Mouse (Mus musculus) gastrocnemius, postnatal 14 days (tissue): ENCODE measurements around the gene Gm11549. TPM values are rescaled to one million over a fixed set of nuclear protein-coding genes. Genes with fewer than 3 reads are reported as not detected.

Experiments used
- DNase-seq: peaks from one replicate; pipeline ENCODE4 v3.0.0; 2021; ENCODE audit warnings: mixed read lengths
- intact Hi-C: fragments of 180-260 bp; cut with DNase I; formaldehyde crosslinking; loops from one replicate; pipeline ENCODE4 v1.15.1; 2025; ENCODE audit warnings: low total_unique reads
- long read RNA-seq, 2 experiments: library from polyadenylated mRNA; stranded (forward); transcript quantifications; one replicate each; pipeline ENCODE4 v2.0.0; 2021
- total RNA-seq, 2 experiments: library from RNA; stranded (reverse); gene quantifications; 2 replicates each; pipeline ENCODE4 v1.2.3; 2021

The Gm11549 gene
- total RNA-seq, result under 1 TPM in 1 of 2 experiments, not detected in 1; 0.06 TPM
- long read RNA-seq, experiment 1, result 0 reads
- long read RNA-seq, experiment 2, result 0 reads

GRCm38 (mm10) chr3:36521073-36522060 is at the start of gene Gm11549:
Gene Gm11549 (minus strand): TSS chr3:36521813.
- DNase-seq, result peak; percentile 22
- intact Hi-C loops, result no loop called here

GRCm38 (mm10) chr3:36569836-36570235 is 48.2 kb upstream of the Gm11549 start:
- no peak for DNase-seq
- intact Hi-C loops, result no loop called here

- intact Hi-C loops, result no loop called here
- no peak for DNase-seq
Measured at GRCm38 (mm10) chr3:36563666-36564065, 42.1 kb upstream of the Gm11549 start.

GRCm38 (mm10) chr3:36559606-36560005 is 38.0 kb upstream of the Gm11549 start:
- DNase-seq, result no peak
- intact Hi-C loops, result no loop called here

- no peak for DNase-seq
- intact Hi-C loops, result no loop called here
Measured at GRCm38 (mm10) chr3:36557601-36558000, 36.0 kb upstream of the Gm11549 start.

- DNase-seq, result peak; percentile 92
- intact Hi-C loops, result no loop called here
Measured at GRCm38 (mm10) chr3:36552406-36553047, 30.9 kb upstream of the Gm11549 start, which contains the start of gene Exosc9. Gene Exosc9 (plus strand): TSS chr3:36552606.

- DNase-seq, result no peak
- intact Hi-C loops, result no loop called here
Measured at GRCm38 (mm10) chr3:36551851-36552384, 30.3 kb upstream of the Gm11549 start.

- intact Hi-C loops, result no loop called here
- DNase-seq, result peak; percentile 69
Measured at GRCm38 (mm10) chr3:36551343-36551742, 29.7 kb upstream of the Gm11549 start.

GRCm38 (mm10) chr3:36544961-36545360 is 23.3 kb upstream of the Gm11549 start:
- no peak for DNase-seq
- intact Hi-C loops, result no loop called here

- no peak for DNase-seq
- intact Hi-C loops, result no loop called here
Measured at GRCm38 (mm10) chr3:36541399-36541798, 19.8 kb upstream of the Gm11549 start.

GRCm38 (mm10) chr3:36540756-36541155 is 19.1 kb upstream of the Gm11549 start:
- no peak for DNase-seq
- intact Hi-C loops, result no loop called here

- no peak for DNase-seq
- intact Hi-C loops, result no loop called here
Measured at GRCm38 (mm10) chr3:36537701-36538470, 16.3 kb upstream of the Gm11549 start.

GRCm38 (mm10) chr3:36536041-36536440 is 14.4 kb upstream of the Gm11549 start:
- DNase-seq, result no peak
- intact Hi-C loops, result no loop called here

GRCm38 (mm10) chr3:36533201-36533672 is 11.6 kb upstream of the Gm11549 start:
- intact Hi-C loops, result no loop called here
- no peak for DNase-seq

GRCm38 (mm10) chr3:36532738-36533137 is 11.1 kb upstream of the Gm11549 start:
- no peak for DNase-seq
- intact Hi-C loops, result no loop called here

- intact Hi-C loops, result no loop called here
- DNase-seq, result no peak
Measured at GRCm38 (mm10) chr3:36531979-36532542, 10.4 kb upstream of the Gm11549 start.

- DNase-seq, result no peak
Measured at GRCm38 (mm10) chr3:36531242-36531641, 9.6 kb upstream of the Gm11549 start.

GRCm38 (mm10) chr3:36530781-36531180 is 9.2 kb upstream of the Gm11549 start:
- DNase-seq, result no peak
- intact Hi-C loops, result no loop called here

More at GRCm38 (mm10) chr3:36531242-36531641, 9.6 kb upstream of the Gm11549 start:
- intact Hi-C loops, result no loop called here

GRCm38 (mm10) chr3:36530345-36530744 is 8.7 kb upstream of the Gm11549 start:
- DNase-seq, result no peak
- intact Hi-C loops, result no loop called here
